Mouse (Mus musculus) lung, adult 18-20 months (tissue): Measurements from ENCODE around the gene Hmgb3.

Experiments used
- DNase-seq, 2 experiments: peaks; one replicate each; pipeline ENCODE4 v3.0.0; 2022; ENCODE audit warnings: mixed read lengths in 2 of 2

Hmgb3 gene

DNA sequence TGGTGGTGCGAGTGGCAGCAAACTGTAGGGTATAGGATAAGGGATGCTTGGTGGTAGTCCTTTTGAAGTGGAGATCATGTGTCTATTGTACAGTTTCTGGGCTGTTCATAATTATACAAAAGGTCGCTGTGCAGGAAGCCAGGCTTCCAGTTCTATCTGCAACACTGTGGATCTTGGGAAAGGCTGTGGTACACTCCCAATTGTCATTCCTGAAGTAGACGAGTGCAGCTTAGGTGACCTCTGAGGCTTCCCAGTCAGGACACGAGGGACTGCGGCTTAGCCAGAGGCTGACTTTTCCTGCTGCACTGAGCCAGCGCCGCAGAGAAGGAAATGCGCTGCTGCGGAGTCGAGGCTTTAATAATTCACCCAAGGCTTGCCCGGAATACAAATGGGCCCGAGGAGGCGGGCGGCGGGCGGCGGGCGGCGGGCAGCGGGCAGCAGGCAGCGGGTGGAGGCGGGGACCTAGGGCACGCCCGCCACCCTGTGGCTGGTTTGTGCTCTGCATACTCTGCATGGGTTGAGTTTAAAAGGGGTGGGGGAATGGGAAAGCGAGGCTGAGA lies 45.4 kb downstream of the Hmgb3 start:
- DNase-seq: peak; percentile 15 to 18
